Mouse (Mus musculus) hindbrain, embryonic 13.5 days (tissue): ENCODE measurements at regions not wholly inside any gene's neighbourhood (a gene's known extent, or its start where the extent isn't known, plus 50 kb on each side); places are given as distances from the start of the nearest gene placed in this dataset.

Source experiments
- ATAC-seq: fragments of 200-750 bp; cut with Nextera tagmentation; 2 replicates; pipeline ENCODE4 v1.8.0; 2017; ENCODE audit warnings: moderate TSS enrichment; ENCODE audit not compliant: low FRiP score
- H3K27ac ChIP-seq: fragments of 300-500 bp; sonication (generic); 2 replicates; pipeline ENCODE4 v1.5.1; 2015; ENCODE audit warnings: inconsistent platforms, mild to moderate bottlenecking, moderate library complexity
- H3K27me3 ChIP-seq: fragments of 300-500 bp; sonication (generic); 2 replicates; pipeline ENCODE4 v1.6.1; 2015; ENCODE audit warnings: mild to moderate bottlenecking, inconsistent platforms
- H3K36me3 ChIP-seq: fragments of 300-500 bp; sonication (generic); 2 replicates; pipeline ENCODE4 v1.6.1; 2015; ENCODE audit warnings: mild to moderate bottlenecking, inconsistent platforms
- H3K4me1 ChIP-seq: fragments of 300-500 bp; sonication (generic); replicated peaks from 2 replicates; pipeline ENCODE4 v1.6.1; 2015; ENCODE audit warnings: inconsistent platforms
- H3K4me2 ChIP-seq: fragments of 300-500 bp; sonication (generic); 2 replicates; pipeline ENCODE4 v1.6.1; 2015; ENCODE audit warnings: inconsistent platforms, mild to moderate bottlenecking, moderate library complexity
- H3K4me3 ChIP-seq: fragments of 300-500 bp; sonication (generic); 2 replicates; pipeline ENCODE4 v1.5.1; 2015; ENCODE audit warnings: mild to moderate bottlenecking, inconsistent platforms
- H3K9ac ChIP-seq: fragments of 300-500 bp; sonication (generic); 2 replicates; pipeline ENCODE4 v1.6.1; 2015; ENCODE audit warnings: mild to moderate bottlenecking, inconsistent platforms
- H3K9me3 ChIP-seq: fragments of 300-500 bp; sonication (generic); 2 replicates; pipeline ENCODE4 v1.6.1; 2016; ENCODE audit warnings: inconsistent platforms
- WGBS: fragments of 180-500 bp; shearing (Covaris S2); methylation state at CpG from one replicate; pipeline ENCODE4 v1.1.7; 2015; 5-methylcytosine and 5-hydroxymethylcytosine counted together

DNA sequence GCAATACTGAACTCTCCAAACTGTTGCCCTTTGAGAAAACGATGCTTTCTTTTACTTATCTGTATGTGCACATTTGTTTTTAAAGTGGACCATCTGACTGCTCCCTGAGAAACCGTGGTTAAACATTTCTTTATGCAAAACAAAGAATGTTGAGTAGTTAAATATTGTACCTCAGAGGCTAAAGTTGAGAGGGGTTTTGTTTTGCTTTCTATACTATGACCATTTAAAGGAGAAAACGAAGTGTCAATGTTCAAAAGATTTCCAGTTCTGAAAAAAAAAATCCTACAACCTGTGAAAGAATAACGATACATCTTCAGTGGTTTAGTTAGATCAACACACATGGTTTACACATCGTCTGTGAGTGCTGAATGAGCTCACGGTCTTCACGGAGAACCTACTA, 120.7 kb upstream of the Gm15217 start:
- no peak overlapping the region for H3K4me3 ChIP-seq
- whole genome bisulfite sequencing: 85% methylated on average over 7 of the region's 7 CpGs
- ATAC-seq: no peak
- no peaks in the 10 kb centered on the region for H3K36me3 ChIP-seq
- no peak overlapping the region for H3K27ac ChIP-seq
- no peaks in the 10 kb centered on the region for H3K27me3 ChIP-seq
- no peak overlapping the region for H3K9ac ChIP-seq
- H3K4me2 ChIP-seq: no peak overlapping the region
- H3K9me3 ChIP-seq: no peaks in the 10 kb centered on the region
- no peaks in the 10 kb centered on the region for H3K4me1 ChIP-seq

DNA sequence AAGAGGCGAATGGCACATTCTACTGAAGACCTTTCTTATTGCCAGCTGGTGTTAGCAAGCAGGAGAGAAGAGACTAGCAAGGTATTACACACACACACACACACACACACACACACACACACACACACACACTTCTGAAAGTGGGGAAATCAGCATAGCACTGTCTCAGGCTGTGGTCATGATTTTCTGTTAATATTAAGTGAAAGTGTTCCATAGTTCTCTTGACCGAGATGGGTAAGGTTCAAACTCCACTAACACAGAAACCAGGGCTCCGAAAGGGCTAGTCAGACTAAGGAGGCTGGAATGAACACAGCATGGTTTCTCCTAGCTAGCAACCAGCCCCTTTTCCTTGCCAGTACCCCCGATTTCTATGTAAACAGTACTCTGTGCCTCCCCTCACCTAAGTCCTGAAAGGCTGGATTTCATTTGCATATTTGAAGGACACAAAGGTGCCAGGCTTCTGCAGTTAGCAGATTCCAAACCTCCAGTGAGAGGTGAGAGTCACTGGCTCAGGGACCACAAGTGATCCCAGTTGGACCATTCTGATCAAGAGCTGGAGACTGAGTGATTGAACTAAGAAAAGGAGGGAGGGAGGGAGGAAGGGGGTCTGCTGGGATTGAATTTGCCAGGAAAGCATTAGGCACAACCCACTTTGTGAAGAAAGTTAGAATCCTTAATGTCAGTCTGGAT, 118.8 kb upstream of the Gm15217 start:
- no peaks in the 10 kb centered on the region for H3K36me3 ChIP-seq
- no peak overlapping the region for H3K4me2 ChIP-seq
- H3K9ac ChIP-seq: no peak overlapping the region
- H3K4me1 ChIP-seq: no peaks in the 10 kb centered on the region
- H3K9me3 ChIP-seq: no peaks in the 10 kb centered on the region
- no peak for ATAC-seq
- H3K4me3 ChIP-seq: no peak overlapping the region
- no peak overlapping the region for H3K27ac ChIP-seq
- no peaks in the 10 kb centered on the region for H3K27me3 ChIP-seq
- WGBS: 74% methylated on average over 4 of the region's 4 CpGs

DNA sequence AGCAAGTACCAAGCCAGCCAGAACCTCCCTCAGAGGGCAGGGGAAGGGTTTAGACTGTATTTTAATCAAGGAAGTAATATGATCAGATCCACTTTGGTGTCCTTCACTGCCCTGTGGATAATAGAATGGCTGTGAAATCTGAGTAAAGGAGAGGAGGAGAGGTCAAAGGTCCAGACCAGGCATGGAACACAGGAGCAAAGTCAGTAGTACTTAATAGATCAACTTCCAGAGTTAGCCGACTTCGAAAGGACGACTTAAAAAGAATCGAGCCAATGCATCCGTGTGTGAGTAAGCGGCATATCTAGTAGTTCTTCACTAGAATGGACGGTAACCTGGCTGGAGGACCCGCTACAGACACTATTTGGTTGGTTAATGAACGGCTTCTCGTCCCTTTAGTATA, 103.8 kb upstream of the Gm15217 start:
- Histone ChIP-seq H3K9ac (no peak overlapping the region), H3K4me3 (no peak overlapping the region), H3K27ac (no peak overlapping the region), H3K4me1 (no peaks in the 10 kb centered on the region), H3K9me3 (no peaks in the 10 kb centered on the region), H3K27me3 (no peaks in the 10 kb centered on the region), H3K4me2 (no peak overlapping the region), H3K36me3 (no peaks in the 10 kb centered on the region)
- WGBS: 93% methylated on average over 10 of the region's 10 CpGs
- ATAC-seq: no peak

DNA sequence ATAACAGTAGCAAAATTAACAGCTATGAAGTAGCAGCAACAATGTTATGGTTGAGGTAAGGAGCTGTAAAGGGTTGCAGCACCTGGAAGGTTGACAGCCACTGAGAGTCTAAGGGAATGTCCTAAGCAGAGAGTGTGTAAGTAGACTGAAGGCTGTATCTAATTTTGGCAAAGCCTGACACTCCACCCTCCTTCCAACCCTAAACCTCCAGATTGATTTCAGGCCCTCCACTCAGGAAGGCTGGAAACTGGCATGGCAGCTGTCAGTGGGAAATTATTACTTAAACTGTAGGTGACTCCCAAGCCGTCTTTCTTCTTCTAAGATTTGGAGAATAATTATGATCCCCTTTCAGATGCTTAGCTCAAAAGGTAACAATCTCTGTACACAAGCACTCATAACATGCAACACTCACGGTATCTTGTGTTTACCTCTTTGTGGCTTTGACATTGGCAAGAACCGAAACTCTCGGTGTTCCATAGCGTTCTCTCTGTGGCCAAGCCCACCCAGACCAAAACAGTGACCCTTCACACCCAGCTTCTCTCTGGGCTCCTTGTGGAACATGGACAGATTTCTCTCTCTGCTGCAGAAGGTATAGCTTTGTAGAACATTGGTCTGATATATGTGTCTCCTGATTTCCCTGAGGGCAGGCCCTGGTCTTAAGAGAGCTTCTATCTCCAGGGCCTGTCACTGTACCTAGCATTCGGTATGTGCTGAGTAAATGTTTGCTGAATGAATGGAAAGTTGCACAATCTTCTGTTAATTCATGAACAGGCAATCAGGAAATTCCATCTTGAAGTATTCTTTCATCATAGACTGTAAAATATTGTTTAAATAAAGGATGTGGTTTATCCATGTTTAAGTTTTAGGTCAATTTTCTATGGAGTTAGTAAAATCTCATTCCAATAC, 102.0 kb upstream of the Gm15217 start:
- no peak for ATAC-seq
- Histone ChIP-seq H3K4me1 (no peaks in the 10 kb centered on the region), H3K9me3 (no peaks in the 10 kb centered on the region), H3K27me3 (no peaks in the 10 kb centered on the region), H3K4me3 (no peak overlapping the region), H3K27ac (no peak overlapping the region), H3K36me3 (no peaks in the 10 kb centered on the region), H3K4me2 (no peak overlapping the region), H3K9ac (no peak overlapping the region)
- WGBS: 94% methylated on average over 6 of the region's 6 CpGs

DNA sequence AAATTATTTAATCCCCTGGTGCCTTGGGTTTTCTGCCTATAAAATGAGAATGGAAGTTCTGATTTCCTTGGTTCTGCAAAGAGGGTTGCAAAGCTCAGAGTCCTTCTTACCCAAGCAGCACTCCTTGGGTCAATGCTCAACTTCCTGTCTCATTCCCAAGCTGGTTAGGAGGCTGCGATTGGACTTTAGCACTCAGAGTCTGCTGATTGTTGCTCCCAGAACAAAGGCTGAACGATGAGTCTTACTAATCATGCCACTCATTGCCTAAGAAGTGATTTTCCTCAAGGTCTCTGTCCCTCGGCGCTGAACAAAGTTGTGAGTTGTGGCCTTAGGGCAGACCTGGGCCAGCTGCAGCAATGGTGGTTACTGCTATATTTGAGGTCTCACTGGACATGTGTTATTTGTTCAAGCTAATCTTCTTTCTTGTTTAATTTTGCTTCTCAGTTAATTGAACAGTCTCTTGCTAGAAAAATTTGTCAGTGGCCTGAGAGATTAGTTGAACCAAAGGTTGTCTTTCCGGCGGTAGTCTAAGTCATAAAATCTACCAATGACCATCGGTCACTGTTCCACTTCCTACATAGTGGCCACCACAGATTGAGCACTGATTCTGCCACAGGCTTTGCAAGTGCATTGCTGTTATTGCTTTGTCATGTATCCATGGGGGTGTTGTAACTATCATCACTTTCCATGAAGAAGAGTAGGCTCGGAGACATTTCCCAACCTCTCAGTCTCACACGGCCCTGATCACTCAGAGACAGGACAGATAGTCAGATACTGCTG, 101.2 kb upstream of the Gm15217 start:
- H3K36me3 ChIP-seq: no peaks in the 10 kb centered on the region
- WGBS: 91% methylated on average over 9 of the region's 9 CpGs

DNA sequence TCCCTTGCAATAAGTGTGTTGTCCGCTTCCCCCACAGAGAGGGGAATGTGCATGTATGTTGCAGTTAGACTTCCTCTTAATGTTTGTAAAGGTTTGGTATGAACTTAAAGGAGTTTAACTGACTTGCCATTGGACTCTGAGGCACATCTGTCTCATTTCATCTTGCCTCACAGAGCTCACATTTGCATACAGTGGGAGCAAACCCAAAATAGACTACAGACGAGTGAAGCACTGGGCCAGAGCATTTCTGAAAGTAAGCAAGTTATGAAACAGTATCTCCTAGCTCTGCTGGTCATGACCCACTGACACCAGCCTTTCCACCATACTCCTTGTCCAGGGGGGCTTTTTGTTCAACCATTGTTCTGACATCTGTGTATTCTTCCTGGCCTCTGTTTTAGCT, 86.8 kb upstream of the Gm15217 start:
- no peaks in the 10 kb centered on the region for H3K27me3 ChIP-seq
- no peaks in the 10 kb centered on the region for H3K4me1 ChIP-seq
- no peaks in the 10 kb centered on the region for H3K36me3 ChIP-seq
- H3K27ac ChIP-seq: no peak overlapping the region
- H3K4me2 ChIP-seq: no peak overlapping the region
- H3K4me3 ChIP-seq: no peak overlapping the region
- no peaks in the 10 kb centered on the region for H3K9me3 ChIP-seq
- no peak for ATAC-seq
- WGBS: 55% methylated on average over 2 of the region's 2 CpGs
- no peak overlapping the region for H3K9ac ChIP-seq

More for the DNA sequence above, 101.2 kb upstream of the Gm15217 start:
- Histone ChIP-seq H3K27ac (no peak overlapping the region), H3K27me3 (no peaks in the 10 kb centered on the region), H3K4me3 (no peak overlapping the region), H3K9me3 (no peaks in the 10 kb centered on the region), H3K4me2 (no peak overlapping the region), H3K4me1 (no peaks in the 10 kb centered on the region), H3K9ac (no peak overlapping the region)
- no peak for ATAC-seq

DNA sequence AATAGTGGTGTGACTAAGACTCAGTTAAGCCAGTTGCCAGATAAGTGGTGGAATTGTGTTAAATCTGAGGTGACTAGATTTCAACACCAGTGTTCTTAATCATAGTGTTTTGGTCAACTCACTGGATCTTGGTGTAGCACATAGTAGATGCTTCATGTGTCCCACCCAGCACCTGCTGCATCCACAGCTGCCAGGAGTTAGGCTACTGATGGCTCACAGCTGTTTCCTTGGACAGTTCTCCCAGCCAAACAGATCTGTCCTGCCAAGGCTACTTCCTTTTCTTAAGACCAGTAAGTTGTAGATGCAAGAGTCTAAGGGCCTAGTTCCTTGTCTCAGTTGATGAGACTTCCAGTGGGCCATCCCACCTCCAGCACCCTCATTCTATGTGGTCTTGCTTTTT, 82.9 kb upstream of the Gm15217 start:
- no peak overlapping the region for H3K4me2 ChIP-seq
- no peaks in the 10 kb centered on the region for H3K4me1 ChIP-seq
- H3K27ac ChIP-seq: no peak overlapping the region
- no peaks in the 10 kb centered on the region for H3K36me3 ChIP-seq
- no peak overlapping the region for H3K9ac ChIP-seq
- H3K27me3 ChIP-seq: no peaks in the 10 kb centered on the region
- H3K9me3 ChIP-seq: no peaks in the 10 kb centered on the region
- no peak overlapping the region for H3K4me3 ChIP-seq
- ATAC-seq: no peak

DNA sequence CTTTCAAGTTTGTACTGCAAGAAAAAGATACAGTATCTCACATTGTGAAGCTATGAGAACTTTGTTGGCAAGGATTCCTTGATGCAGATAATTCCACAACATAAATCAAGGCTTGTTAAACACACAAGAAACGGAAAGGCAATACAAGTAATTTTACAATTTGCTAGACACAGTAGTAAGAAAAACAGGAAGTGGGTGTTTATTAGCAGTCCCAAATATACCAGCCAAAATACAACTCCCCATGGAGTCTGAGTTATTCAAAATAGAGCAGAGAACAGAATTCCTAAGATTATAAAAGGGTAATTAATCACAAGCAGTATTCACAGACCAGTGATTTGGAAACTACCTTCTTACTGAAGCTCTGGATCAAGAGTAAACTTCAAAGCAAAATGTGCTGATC, 78.7 kb upstream of the Gm15217 start:
- Histone ChIP-seq H3K36me3 (no peaks in the 10 kb centered on the region), H3K4me1 (no peaks in the 10 kb centered on the region), H3K9me3 (no peaks in the 10 kb centered on the region), H3K9ac (no peak overlapping the region), H3K4me3 (no peak overlapping the region), H3K27ac (no peak overlapping the region), H3K27me3 (no peaks in the 10 kb centered on the region), H3K4me2 (no peak overlapping the region)
- no peak for ATAC-seq
- WGBS: 71% methylated on average over 1 of the region's 1 CpGs

DNA sequence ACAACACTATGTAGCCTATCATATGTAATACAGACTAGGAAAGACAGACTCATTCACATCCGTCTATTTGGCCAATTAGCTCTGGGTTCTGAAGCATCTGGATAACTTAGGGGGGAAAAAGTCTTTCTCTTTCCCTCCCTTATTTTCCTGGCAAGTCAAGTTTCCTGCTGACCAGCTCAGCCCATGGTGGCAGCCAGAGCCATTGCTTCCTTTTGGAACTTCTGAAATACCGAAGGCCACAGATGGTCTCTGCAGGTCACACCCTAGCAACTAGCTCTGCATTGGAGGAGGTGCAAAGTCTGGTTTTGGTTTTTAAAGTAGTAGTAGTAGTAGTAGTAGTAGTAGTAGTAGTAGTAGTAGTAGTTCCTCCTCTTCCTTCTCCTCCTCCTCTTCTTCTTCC, 76.6 kb upstream of the Gm15217 start:
- WGBS: 86% methylated on average over 2 of the region's 2 CpGs
- Histone ChIP-seq H3K4me1 (no peaks in the 10 kb centered on the region), H3K27ac (no peak overlapping the region), H3K9ac (no peak overlapping the region), H3K4me3 (no peak overlapping the region), H3K27me3 (no peaks in the 10 kb centered on the region), H3K9me3 (no peaks in the 10 kb centered on the region), H3K4me2 (no peak overlapping the region), H3K36me3 (no peaks in the 10 kb centered on the region)
- ATAC-seq: no peak

DNA sequence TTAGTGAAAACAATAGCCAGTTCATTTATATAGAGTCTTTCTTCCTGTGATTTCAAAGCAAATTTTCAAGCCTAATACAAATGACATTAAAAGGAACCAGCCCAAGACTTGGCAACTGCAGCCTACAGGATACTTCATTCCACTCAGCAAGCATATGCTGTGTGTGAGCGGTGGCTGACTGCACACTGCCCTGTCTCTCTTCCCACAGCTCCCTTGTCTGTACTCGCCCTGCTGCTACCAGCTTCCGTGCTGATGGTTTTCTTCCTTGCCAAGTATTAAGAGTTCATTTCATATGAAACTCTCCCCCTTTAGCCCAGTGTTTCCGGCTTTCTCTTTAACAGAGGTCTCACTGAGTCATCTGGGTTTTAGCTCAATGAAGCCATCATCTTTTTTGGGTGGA, 73.9 kb upstream of the Gm15217 start:
- ATAC-seq: no peak
- no peaks in the 10 kb centered on the region for H3K9me3 ChIP-seq
- H3K4me2 ChIP-seq: no peak overlapping the region
- 75% methylated on average over 4 of the region's 4 CpGs for WGBS
- H3K27me3 ChIP-seq: no peaks in the 10 kb centered on the region
- no peak overlapping the region for H3K4me3 ChIP-seq
- no peak overlapping the region for H3K9ac ChIP-seq
- H3K27ac ChIP-seq: no peak overlapping the region
- no peaks in the 10 kb centered on the region for H3K4me1 ChIP-seq
- H3K36me3 ChIP-seq: no peaks in the 10 kb centered on the region

DNA sequence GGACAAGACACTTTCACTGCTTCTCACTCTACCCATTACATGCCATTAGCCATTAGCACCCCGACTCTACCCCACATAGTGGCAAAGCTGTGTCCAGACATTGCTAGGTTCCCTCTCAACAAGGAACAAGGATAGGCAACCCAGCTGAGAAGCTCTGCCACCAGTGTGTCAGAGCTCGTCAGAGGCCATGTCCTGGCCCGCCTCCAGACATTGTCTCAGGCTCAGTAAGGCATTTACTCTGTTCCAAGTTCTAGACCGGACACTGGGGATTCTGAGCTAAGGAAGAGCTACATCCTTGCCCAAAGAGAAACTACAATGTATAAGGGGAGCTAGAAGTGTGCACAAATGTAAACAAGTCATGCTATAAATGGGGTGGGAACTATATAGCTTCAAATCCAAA, 66.2 kb upstream of the Gm15217 start:
- H3K4me3 ChIP-seq: no peak overlapping the region
- no peak overlapping the region for H3K27ac ChIP-seq
- H3K9me3 ChIP-seq: no peaks in the 10 kb centered on the region
- WGBS: 83% methylated on average over 4 of the region's 4 CpGs
- no peak overlapping the region for H3K4me2 ChIP-seq
- no peak overlapping the region for H3K9ac ChIP-seq
- H3K4me1 ChIP-seq: no peaks in the 10 kb centered on the region; the same call in 1 of the 2 replicates
- H3K36me3 ChIP-seq: no peaks in the 10 kb centered on the region
- no peak for ATAC-seq
- H3K27me3 ChIP-seq: no peaks in the 10 kb centered on the region

DNA sequence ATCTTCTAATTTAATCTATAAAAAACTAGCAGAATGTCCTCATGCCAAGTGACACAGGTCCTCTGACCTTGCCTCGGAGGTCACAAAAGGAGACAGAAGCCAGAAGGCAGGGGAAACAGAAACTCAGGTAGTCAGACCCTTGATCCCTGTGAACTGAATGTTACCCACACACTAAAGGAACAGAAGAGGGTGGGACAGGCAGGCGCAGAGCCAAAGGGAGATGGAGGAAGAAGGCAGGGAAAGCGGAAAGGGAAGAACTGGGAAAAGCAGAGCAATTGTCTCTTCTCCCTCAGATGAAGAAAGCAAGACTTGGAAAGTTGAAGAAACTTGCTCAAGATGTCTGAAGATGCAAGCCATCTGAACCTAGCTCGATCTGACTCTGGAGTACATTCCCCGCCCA, 62.7 kb upstream of the Gm15217 start:
- ATAC-seq: no peak
- H3K9me3 ChIP-seq: no peaks in the 10 kb centered on the region
- no peak overlapping the region for H3K4me2 ChIP-seq
- H3K36me3 ChIP-seq: no peaks in the 10 kb centered on the region
- H3K4me3 ChIP-seq: no peak overlapping the region
- no peaks in the 10 kb centered on the region; the same call in 1 of the 2 replicates for H3K4me1 ChIP-seq
- H3K27me3 ChIP-seq: no peaks in the 10 kb centered on the region
- no peak overlapping the region for H3K27ac ChIP-seq
- WGBS: 95% methylated on average over 5 of the region's 5 CpGs
- H3K9ac ChIP-seq: no peak overlapping the region
